Mouse (Mus musculus) fat pad, adult 2 months (tissue): Measurements from ENCODE around the gene Creb1.

Experiments used
- DNase-seq: peaks from one replicate; pipeline ENCODE4 v3.0.0-alpha.2; 2011; ENCODE audit warnings: low read depth, low spot score; ENCODE audit errors: extremely low read depth

Gene Creb1

GRCm38 (mm10) chr1:64532589-64533470 is at the start of gene Creb1:
Gene Creb1 (plus strand): TSS chr1:64532645.
- DNase-seq: peak; percentile 40

GRCm38 (mm10) chr1:64488521-64489029 is 43.9 kb upstream of the Creb1 start:
- no peak for DNase-seq

- no peak for DNase-seq
Observed at GRCm38 (mm10) chr1:64496803-64497202, 35.6 kb upstream of the Creb1 start.

- DNase-seq: no peak
Observed at GRCm38 (mm10) chr1:64501382-64502140, 30.9 kb upstream of the Creb1 start.

- no peak for DNase-seq
Observed at GRCm38 (mm10) chr1:64508479-64509096, 23.9 kb upstream of the Creb1 start.

- DNase-seq: no peak
Observed at GRCm38 (mm10) chr1:64509678-64510077, 22.8 kb upstream of the Creb1 start.

- DNase-seq: no peak
Observed at GRCm38 (mm10) chr1:64514184-64514583, 18.3 kb upstream of the Creb1 start.

- DNase-seq: no peak
Observed at GRCm38 (mm10) chr1:64516593-64516992, 15.9 kb upstream of the Creb1 start.

- no peak for DNase-seq
Observed at GRCm38 (mm10) chr1:64518480-64518879, 14.0 kb upstream of the Creb1 start.

GRCm38 (mm10) chr1:64519345-64519744 is 13.1 kb upstream of the Creb1 start:
- DNase-seq: no peak

GRCm38 (mm10) chr1:64519901-64520300 is 12.5 kb upstream of the Creb1 start:
- DNase-seq: no peak

GRCm38 (mm10) chr1:64521734-64522133 is 10.7 kb upstream of the Creb1 start:
- no peak for DNase-seq

GRCm38 (mm10) chr1:64522637-64523036 is 9.8 kb upstream of the Creb1 start:
- DNase-seq: no peak

GRCm38 (mm10) chr1:64523117-64523516 is 9.3 kb upstream of the Creb1 start:
- DNase-seq: no peak

- no peak for DNase-seq
Observed at GRCm38 (mm10) chr1:64524661-64525060, 7.8 kb upstream of the Creb1 start.

- no peak for DNase-seq
Observed at GRCm38 (mm10) chr1:64527626-64528025, 4.8 kb upstream of the Creb1 start.

- DNase-seq: no peak
Observed at GRCm38 (mm10) chr1:64529781-64530315, 2.6 kb upstream of the Creb1 start.

GRCm38 (mm10) chr1:64531548-64531947 is 897 bp upstream of the Creb1 start:
- DNase-seq: no peak

- DNase-seq: no peak
Observed at GRCm38 (mm10) chr1:64532067-64532523, 350 bp upstream of the Creb1 start.

GRCm38 (mm10) chr1:64533471-64534443 is 1.3 kb downstream of the Creb1 start:
- DNase-seq: no peak
